Mouse (Mus musculus) MEL (cell line): ENCODE measurements around the gene Mok. TPM values are rescaled to one million over a fixed set of nuclear protein-coding genes. Genes with fewer than 3 reads are reported as not detected.

ENCODE experiments used
- DNase-seq: peaks from one replicate; pipeline ENCODE4 v3.0.0; 2011; ENCODE audit warnings: low read depth, low spot score
- H3K27ac ChIP-seq: 2 replicates; pipeline ENCODE4 v1.5.1; 2012; ENCODE audit warnings: low read depth, mild to moderate bottlenecking, control low read depth, low read length, moderate library complexity; ENCODE audit not compliant: control insufficient read depth
- H3K27me3 ChIP-seq, 2 experiments: fragments of 150-350 bp in 1 of 2; sonication (generic) in 1 of 2; 2 replicates each; pipeline ENCODE4 v1.6.1; 2012; ENCODE audit warnings: low read length in 2 of 2, mild to moderate bottlenecking in 2 of 2, improper control_type of control experiment in 1 of 2, moderate library complexity in 1 of 2; ENCODE audit not compliant: insufficient read depth in 2 of 2, control insufficient read depth in 1 of 2
- H3K36me3 ChIP-seq, 2 experiments: 2 replicates each; pipeline ENCODE4 v1.6.1; 2012 to 2014; ENCODE audit warnings: low read length in 2 of 2, improper control_type of control experiment in 1 of 2, inconsistent platforms in 1 of 2, mild to moderate bottlenecking in 1 of 2; ENCODE audit not compliant: insufficient read depth in 2 of 2, control insufficient read depth in 1 of 2
- H3K4me1 ChIP-seq, 2 experiments: fragments of 150-350 bp in 1 of 2; sonication (generic) in 1 of 2; 2 replicates each; pipeline ENCODE4 v1.6.1; 2012; ENCODE audit warnings: low read length in 2 of 2, improper control_type of control experiment in 1 of 2, mild to moderate bottlenecking in 1 of 2; ENCODE audit not compliant: insufficient read depth in 2 of 2, control insufficient read depth in 1 of 2
- H3K4me3 ChIP-seq, 2 experiments: fragments of 150-350 bp in 1 of 2; sonication (generic) in 1 of 2; 2 replicates each; pipeline ENCODE4 v1.5.1; 2012; ENCODE audit warnings: low read depth in 2 of 2, low read length in 2 of 2, mild to moderate bottlenecking in 2 of 2, moderate library complexity in 2 of 2, control low read depth in 1 of 2, improper control_type of control experiment in 1 of 2; ENCODE audit not compliant: control insufficient read depth in 1 of 2, insufficient read depth in 1 of 2
- H3K79me2 ChIP-seq: 2 replicates; pipeline ENCODE4 v1.6.1; 2012; ENCODE audit warnings: mild to moderate bottlenecking, low read length, moderate library complexity; ENCODE audit not compliant: control insufficient read depth, poor library complexity, insufficient read depth
- H3K9ac ChIP-seq: 2 replicates; pipeline ENCODE4 v1.6.1; 2012; ENCODE audit warnings: low read depth, mild to moderate bottlenecking, control low read depth, low read length, moderate library complexity; ENCODE audit not compliant: control insufficient read depth, poor library complexity, severe bottlenecking
- H3K9me3 ChIP-seq: fragments of 150-350 bp; sonication (generic); replicated peaks from 2 replicates; pipeline ENCODE4 v1.6.1; 2012; ENCODE audit warnings: mild to moderate bottlenecking, low read length, improper control_type of control experiment, moderate library complexity; ENCODE audit not compliant: insufficient read depth
- CTCF ChIP-seq, 3 experiments: IDR thresholded peaks in 2 of 3; conservative IDR thresholded peaks in 1 of 3; 2 replicates each; pipeline ENCODE4 v1.5.1; 2011 to 2012; ENCODE audit warnings: low read length in 3 of 3, low read depth in 2 of 3, mild to moderate bottlenecking in 2 of 3, improper control_type of control experiment in 1 of 3, inconsistent platforms in 1 of 3, mixed read lengths in 1 of 3, moderate library complexity in 1 of 3; ENCODE audit not compliant: control insufficient read depth in 1 of 3, insufficient read depth in 1 of 3, poor library complexity in 1 of 3, severe bottlenecking in 1 of 3
- EP300 ChIP-seq, 2 experiments: IDR thresholded peaks; 2 replicates each; pipeline ENCODE4 v1.6.1; 2011; ENCODE audit warnings: improper control_type of control experiment in 2 of 2, low read length in 2 of 2, low read depth in 1 of 2, mild to moderate bottlenecking in 1 of 2
- GATA1 ChIP-seq: IDR thresholded peaks from 2 replicates; pipeline ENCODE4 v1.6.1; 2011; ENCODE audit warnings: low read depth, low read length, improper control_type of control experiment
- HCFC1 ChIP-seq: IDR thresholded peaks from 2 replicates; pipeline ENCODE4 v1.6.1; 2012; ENCODE audit warnings: low read depth, mild to moderate bottlenecking, inconsistent platforms, low read length, improper control_type of control experiment, moderate library complexity
- MAX ChIP-seq: IDR thresholded peaks from 2 replicates; pipeline ENCODE4 v1.6.1; 2011; ENCODE audit warnings: low read length, improper control_type of control experiment
- MAZ ChIP-seq: IDR thresholded peaks from 2 replicates; pipeline ENCODE4 v1.6.1; 2012; ENCODE audit warnings: low read depth, mild to moderate bottlenecking, inconsistent platforms, low read length, improper control_type of control experiment
- MEF2A ChIP-seq: IDR thresholded peaks from 2 replicates; pipeline ENCODE4 v1.6.1; 2014; ENCODE audit warnings: low read depth, mild to moderate bottlenecking, inconsistent platforms, low read length, improper control_type of control experiment; ENCODE audit not compliant: poor library complexity, insufficient replicate concordance, severe bottlenecking; ENCODE audit errors: extremely low read depth
- MXI1 ChIP-seq: IDR thresholded peaks from 2 replicates; pipeline ENCODE4 v1.6.1; 2011; ENCODE audit warnings: mild to moderate bottlenecking, low read depth, low read length, improper control_type of control experiment
- POLR2AphosphoS2 ChIP-seq: IDR thresholded peaks from 2 replicates; pipeline ENCODE4 v1.6.1; 2011; ENCODE audit warnings: low read length, improper control_type of control experiment
- RAD21 ChIP-seq: IDR thresholded peaks from 2 replicates; pipeline ENCODE4 v1.6.1; 2011; ENCODE audit warnings: mild to moderate bottlenecking, low read depth, low read length, improper control_type of control experiment
- RCOR1 ChIP-seq: IDR thresholded peaks from 2 replicates; pipeline ENCODE4 v1.6.1; 2012; ENCODE audit warnings: low read depth, mild to moderate bottlenecking, inconsistent platforms, low read length, improper control_type of control experiment
- SIN3A ChIP-seq: IDR thresholded peaks from 2 replicates; pipeline ENCODE4 v1.6.1; 2012; ENCODE audit warnings: low read length, improper control_type of control experiment, inconsistent platforms
- SMC3 ChIP-seq: IDR thresholded peaks from 2 replicates; pipeline ENCODE4 v1.6.1; 2011; ENCODE audit warnings: low read depth, low read length, improper control_type of control experiment
- TAL1 ChIP-seq: IDR thresholded peaks from 2 replicates; pipeline ENCODE4 v1.6.1; 2012; ENCODE audit warnings: mild to moderate bottlenecking, inconsistent platforms, low read length, moderate library complexity, mixed read lengths
- UBTF ChIP-seq: IDR thresholded peaks from 2 replicates; pipeline ENCODE4 v1.6.1; 2012; ENCODE audit warnings: low read depth, mild to moderate bottlenecking, inconsistent platforms, low read length, improper control_type of control experiment, moderate library complexity, borderline replicate concordance; ENCODE audit not compliant: insufficient read depth
- USF2 ChIP-seq, 2 experiments: IDR thresholded peaks; 2 replicates each; pipeline ENCODE4 v1.6.1; 2011 to 2012; ENCODE audit warnings: improper control_type of control experiment in 2 of 2, low read length in 2 of 2, borderline replicate concordance in 1 of 2, inconsistent platforms in 1 of 2, low read depth in 1 of 2, mild to moderate bottlenecking in 1 of 2; ENCODE audit not compliant: insufficient read depth in 1 of 2
- ZC3H11A ChIP-seq: IDR thresholded peaks from 2 replicates; pipeline ENCODE4 v1.6.1; 2012; ENCODE audit warnings: low read depth, mild to moderate bottlenecking, inconsistent platforms, low read length, improper control_type of control experiment
- ZNF384 ChIP-seq: IDR thresholded peaks from 2 replicates; pipeline ENCODE4 v1.6.1; 2012; ENCODE audit warnings: low read depth, mild to moderate bottlenecking, inconsistent platforms, low read length, improper control_type of control experiment
- polyA plus RNA-seq, 2 experiments: library from polyadenylated mRNA; stranded (reverse) in 1 of 2; unstranded in 1 of 2; fragments of >175 nt in 1 of 2; fragments of >200 nt in 1 of 2; gene quantifications; 2 replicates each; pipeline versions ENCODE4 v1.2.1 to v1.2.4; 2012; ENCODE audit warnings: low replicate concordance in 2 of 2, low read depth in 1 of 2; ENCODE audit not compliant: insufficient read length in 2 of 2, insufficient read depth in 1 of 2, missing spikeins in 1 of 2
- total RNA-seq: library from RNA; depleted of rRNA; stranded (reverse); fragments of 300-350 nt; gene quantifications from 2 replicates; pipeline ENCODE4 v1.2.3, GENCODE M21; 2012

Mok gene
- total and polyA plus RNA-seq, 3 experiments = 0.39 to 1.6 TPM; not detected in 1

GRCm38 (mm10) chr12:110816833-110817232 lies 23.9 kb downstream of the Mok start:
- Histone ChIP-seq H3K9me3 (no peaks in the 10 kb centered on the region), H3K79me2 (no peaks in the 10 kb centered on the region), H3K36me3 (no peaks in the 10 kb centered on the region), H3K4me3 (no peak overlapping the region), H3K9ac (no peak overlapping the region), H3K4me1 (no peaks in the 10 kb centered on the region), H3K27me3 (no peaks in the 10 kb centered on the region), H3K27ac (no peak overlapping the region)
- no peak for DNase-seq
- TF ChIP-seq ZNF384 = no peak
- no peak for TF ChIP-seq SIN3A
- TF ChIP-seq USF2 (IDR thresholded peaks at IDR 0.05; ENCODE audit: borderline replicate concordance in 1 of 2, insufficient read depth in 1 of 2, low read depth in 1 of 2, low read length in 2 of 2) = no peak
- TF ChIP-seq POLR2AphosphoS2 = no peak
- TF ChIP-seq UBTF = no peak
- no peak for TF ChIP-seq MAZ
- no peak for TF ChIP-seq ZC3H11A
- TF ChIP-seq CTCF (IDR thresholded peaks at IDR 0.05 in 2 of 3, conservative IDR thresholded peaks at IDR 0.05 in 1 of 3; ENCODE audit: control insufficient read depth in 1 of 3, insufficient read depth in 1 of 3, low read depth in 2 of 3, low read length in 3 of 3, poor library complexity in 1 of 3, severe bottlenecking in 1 of 3) = no peak

- no peaks in the 10 kb centered on the region for H3K4me1 ChIP-seq
- H3K36me3 ChIP-seq = no peaks in the 10 kb centered on the region
- TF ChIP-seq SMC3 = no peak
- no peak for TF ChIP-seq GATA1
- no peak for TF ChIP-seq EP300 (IDR thresholded peaks at IDR 0.05; ENCODE audit: low read depth in 1 of 2, low read length in 2 of 2)
- no peak for TF ChIP-seq MXI1
- TF ChIP-seq HCFC1 = no peak
- no peak for TF ChIP-seq TAL1
- TF ChIP-seq MAZ = no peak
- no peak for TF ChIP-seq MAX
- H3K27me3 ChIP-seq = no peaks in the 10 kb centered on the region
- no peak overlapping the region for H3K27ac ChIP-seq
- H3K4me3 ChIP-seq = no peak overlapping the region
- no peaks in the 10 kb centered on the region for H3K79me2 ChIP-seq
- H3K9me3 ChIP-seq = no peaks in the 10 kb centered on the region
- DNase-seq = no peak
- no peak overlapping the region for H3K9ac ChIP-seq
Observed at GRCm38 (mm10) chr12:110814924-110815323, 25.8 kb downstream of the Mok start.

- no peaks in the 10 kb centered on the region for H3K79me2 ChIP-seq
- H3K4me1 ChIP-seq = no peaks in the 10 kb centered on the region
- H3K27me3 ChIP-seq = no peaks in the 10 kb centered on the region
- no peak overlapping the region for H3K27ac ChIP-seq
- no peaks in the 10 kb centered on the region for H3K9me3 ChIP-seq
- no peak overlapping the region for H3K9ac ChIP-seq
- TF ChIP-seq ZNF384 = no peak
- no peak for TF ChIP-seq RAD21
- TF ChIP-seq RCOR1 = no peak
- no peak for TF ChIP-seq MEF2A
- no peak for DNase-seq
- no peak overlapping the region for H3K4me3 ChIP-seq
- no peaks in the 10 kb centered on the region for H3K36me3 ChIP-seq
Observed at GRCm38 (mm10) chr12:110813624-110814023, 27.1 kb downstream of the Mok start.
